Mouse (Mus musculus): ENCODE measurements around the gene Mgll. TPM values are rescaled to one million over a fixed set of nuclear protein-coding genes. Genes with fewer than 3 reads are reported as not detected.

Gene Mgll
- total RNA-seq, 2 experiments from 2014 or later: 170 to 184 TPM

GRCm38 (mm10) chr6:88843241-88843640, 119.0 kb downstream of the Mgll start:
- DNase-seq (ENCODE audit: low spot score in 2 of 2): no peak

GRCm38 (mm10) chr6:88843781-88844725, 119.8 kb downstream of the Mgll start:
- no peak for DNase-seq (ENCODE audit: low spot score in 2 of 2)

GRCm38 (mm10) chr6:88844901-88845565, 120.8 kb downstream of the Mgll start:
- DNase-seq (ENCODE audit: low spot score in 2 of 2): no peak

- no peak for DNase-seq (ENCODE audit: low spot score in 2 of 2)
These were observed 123.4 kb downstream of the Mgll start for GRCm38 (mm10) chr6:88847571-88847970.

- DNase-seq (ENCODE audit: low spot score in 2 of 2): no peak
These were observed 125.1 kb downstream of the Mgll start for GRCm38 (mm10) chr6:88849270-88849669.

GRCm38 (mm10) chr6:88850034-88850433, 125.8 kb downstream of the Mgll start:
- no peak for DNase-seq (ENCODE audit: low spot score in 2 of 2)

- no peak for DNase-seq (ENCODE audit: low spot score in 2 of 2)
These were observed 130.3 kb downstream of the Mgll start for GRCm38 (mm10) chr6:88854509-88854908.

- DNase-seq (ENCODE audit: low spot score in 2 of 2): peak in 1 of 2 experiments; percentile 82
These were observed 131.4 kb downstream of the Mgll start for GRCm38 (mm10) chr6:88855636-88856035.

- DNase-seq (ENCODE audit: low spot score in 2 of 2): peak in 1 of 2 experiments; percentile 51
These were observed 133.0 kb downstream of the Mgll start for GRCm38 (mm10) chr6:88857249-88857648.

GRCm38 (mm10) chr6:88857830-88858229, 133.6 kb downstream of the Mgll start:
- no peak for DNase-seq (ENCODE audit: low spot score in 2 of 2)

GRCm38 (mm10) chr6:88858341-88858740, 134.1 kb downstream of the Mgll start:
- DNase-seq (ENCODE audit: low spot score in 2 of 2): no peak

GRCm38 (mm10) chr6:88860914-88861313, 136.7 kb downstream of the Mgll start:
- DNase-seq (ENCODE audit: low spot score in 2 of 2): peak in 1 of 2 experiments; percentile 63

GRCm38 (mm10) chr6:88865704-88866103, 141.5 kb downstream of the Mgll start:
- DNase-seq (ENCODE audit: low spot score in 2 of 2): no peak

GRCm38 (mm10) chr6:88869459-88869858, 145.2 kb downstream of the Mgll start:
- DNase-seq (ENCODE audit: low spot score in 2 of 2): peak; percentile 30 to 56

GRCm38 (mm10) chr6:88870594-88870993, 146.4 kb downstream of the Mgll start:
- DNase-seq (ENCODE audit: low spot score in 2 of 2): peak in 1 of 2 experiments; percentile 27

GRCm38 (mm10) chr6:88871546-88871945, 147.3 kb downstream of the Mgll start:
- DNase-seq (ENCODE audit: low spot score in 2 of 2): peak; percentile 68 to 77

- no peak for DNase-seq (ENCODE audit: low spot score in 2 of 2)
These were observed 148.6 kb downstream of the Mgll start for GRCm38 (mm10) chr6:88872811-88873210.

GRCm38 (mm10) chr6:88873965-88874867, 150.0 kb downstream of the Mgll start:
- DNase-seq (ENCODE audit: low spot score in 2 of 2): peak in 1 of 2 experiments; percentile 55

GRCm38 (mm10) chr6:88874868-88875508, 150.8 kb downstream of the Mgll start, which contains the start of gene Podxl2:
Gene Podxl2, minus strand, starts transcription at chr6:88875044.
- peak; percentile 70 to 84 for DNase-seq (ENCODE audit: low spot score in 2 of 2)

Data from layer of hippocampus, adult 18-20 months (tissue).